Mouse (Mus musculus): ENCODE data around the gene Hmgcl. TPM values are rescaled to one million over a fixed set of nuclear protein-coding genes. Genes with fewer than 3 reads are reported as not detected.
"Not testable (repeated sequence)": the region's sequence is repeated elsewhere in the genome, so short reads cannot be mapped to it uniquely, and the experiment has no call there.

The Hmgcl gene
- total RNA-seq, 2 experiments from 2014 or later, result 34.0 to 37.1 TPM

GRCm38 (mm10) chr4:135926195-135926808, 19.9 kb upstream of the Hmgcl start:
- DNase-seq (ENCODE audit: extremely low spot score in 1 of 2, low spot score in 1 of 2), result no peak

DNA sequence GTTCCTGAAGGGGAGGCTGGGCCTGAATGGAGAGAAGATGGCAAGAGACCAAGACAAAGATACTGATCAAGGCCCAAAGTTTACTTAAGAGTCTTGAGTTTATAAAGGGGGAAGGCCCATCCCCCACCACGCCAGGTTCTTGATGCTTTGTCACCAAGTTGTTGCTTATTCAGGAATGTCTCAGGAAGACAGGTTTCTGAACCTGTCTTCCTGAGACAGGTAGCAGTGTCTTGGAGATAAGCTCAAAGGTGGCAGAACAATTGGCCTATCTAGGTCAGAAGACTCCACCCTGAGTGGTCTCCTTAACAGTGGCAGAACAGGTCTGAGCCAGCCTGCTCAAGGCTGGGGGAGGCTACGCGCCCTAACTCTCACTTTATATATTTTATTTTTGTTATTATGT, 19.4 kb upstream of the Hmgcl start:
- DNase-seq (ENCODE audit: extremely low spot score in 1 of 2, low spot score in 1 of 2), result no peak

- no peak for DNase-seq (ENCODE audit: extremely low spot score in 1 of 2, low spot score in 1 of 2)
Observed at GRCm38 (mm10) chr4:135928376-135928775, 17.9 kb upstream of the Hmgcl start.

DNA sequence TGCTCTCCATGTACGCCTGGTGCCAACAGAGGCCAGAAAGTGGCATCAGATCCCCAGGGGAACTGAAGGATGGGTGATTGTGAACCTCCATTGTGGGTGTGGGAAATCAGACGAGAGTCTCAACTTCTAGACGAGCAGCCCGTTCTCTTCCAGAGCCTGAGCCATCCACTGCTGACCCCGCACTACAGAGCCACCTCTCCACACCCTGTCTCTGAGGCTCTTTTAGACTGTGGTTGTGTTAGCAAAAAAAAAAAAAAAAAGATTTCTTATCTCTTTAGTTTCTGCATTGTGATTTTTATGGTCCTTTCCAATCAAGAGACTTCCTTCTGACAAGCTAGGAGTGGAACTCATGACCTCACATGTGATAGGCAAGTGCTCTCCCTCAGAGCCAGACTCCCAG, 16.8 kb upstream of the Hmgcl start:
- DNase-seq (ENCODE audit: extremely low spot score in 1 of 2, low spot score in 1 of 2), result no peak

DNA sequence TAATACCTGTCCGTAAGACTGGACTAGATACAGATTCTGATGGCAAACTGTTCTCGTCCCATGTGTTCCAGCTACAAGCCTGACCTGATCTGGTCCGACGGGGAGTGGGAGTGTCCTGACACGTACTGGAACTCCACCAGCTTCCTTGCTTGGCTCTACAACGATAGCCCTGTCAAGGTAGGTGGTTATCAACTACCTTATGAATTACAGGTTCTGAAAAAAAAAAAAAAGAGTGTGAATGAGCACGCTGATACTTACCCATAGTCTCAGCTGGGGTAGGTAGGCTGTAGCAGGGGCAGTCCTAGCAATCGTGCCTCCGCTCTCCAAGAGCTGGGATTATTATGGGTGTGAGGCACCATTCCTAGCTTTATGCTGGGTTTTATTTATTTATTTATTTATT, 16.4 kb upstream of the Hmgcl start:
- DNase-seq (ENCODE audit: extremely low spot score in 1 of 2, low spot score in 1 of 2), result no peak

DNA sequence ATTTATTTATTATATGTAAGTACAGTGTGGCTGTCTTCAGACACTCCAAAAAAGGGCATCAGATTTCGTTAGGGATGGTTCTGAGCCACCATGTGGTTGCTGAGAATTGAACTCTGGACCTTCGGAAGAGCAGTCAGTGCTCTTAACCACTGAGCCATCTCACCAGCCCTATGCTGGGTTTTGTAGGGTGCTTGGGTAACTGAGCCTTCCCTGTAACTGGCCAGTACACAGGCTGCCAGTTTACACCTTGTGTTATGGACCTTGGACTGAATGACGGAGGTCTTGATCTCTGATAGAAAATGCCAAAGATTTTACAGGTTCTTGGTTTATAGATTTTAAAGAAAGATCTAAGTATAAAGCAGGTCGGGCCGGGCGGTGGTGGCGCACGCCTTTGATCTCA, 16.0 kb upstream of the Hmgcl start:
- no peak for DNase-seq (ENCODE audit: extremely low spot score in 1 of 2, low spot score in 1 of 2)

DNA sequence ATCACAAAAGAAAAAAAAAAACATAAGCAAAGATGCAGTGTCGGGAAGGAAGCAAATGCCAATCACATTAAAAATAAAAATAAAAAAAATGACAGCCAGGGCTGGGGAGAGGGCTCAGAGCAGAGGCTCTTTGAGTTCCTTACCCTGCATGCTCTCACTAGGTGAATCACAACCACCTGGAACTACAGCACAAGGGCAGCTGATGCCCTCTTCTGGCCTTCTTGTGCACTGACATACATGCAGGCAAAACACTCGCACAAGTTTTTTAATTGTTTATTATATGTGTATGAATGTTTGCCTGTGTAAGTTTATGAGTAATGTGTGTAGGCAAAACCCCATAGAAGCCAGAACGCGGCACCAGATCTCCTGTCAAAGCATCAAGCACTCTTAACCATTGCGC, 14.4 kb upstream of the Hmgcl start:
- no peak for DNase-seq (ENCODE audit: extremely low spot score in 1 of 2, low spot score in 1 of 2)

- no peak for DNase-seq (ENCODE audit: extremely low spot score in 1 of 2, low spot score in 1 of 2)
Observed at GRCm38 (mm10) chr4:135934708-135935500, 11.3 kb upstream of the Hmgcl start.

GRCm38 (mm10) chr4:135935502-135935901, 10.7 kb upstream of the Hmgcl start:
- DNase-seq (ENCODE audit: extremely low spot score in 1 of 2, low spot score in 1 of 2), result no peak

- DNase-seq (ENCODE audit: extremely low spot score in 1 of 2, low spot score in 1 of 2), result no peak
Observed at GRCm38 (mm10) chr4:135938858-135939257, 7.4 kb upstream of the Hmgcl start.

- DNase-seq (ENCODE audit: extremely low spot score in 1 of 2, low spot score in 1 of 2), result not testable (repeated sequence)
Observed at GRCm38 (mm10) chr4:135941026-135941425, 5.2 kb upstream of the Hmgcl start.

GRCm38 (mm10) chr4:135942193-135942592, 4.1 kb upstream of the Hmgcl start:
- no peak for DNase-seq (ENCODE audit: extremely low spot score in 1 of 2, low spot score in 1 of 2)

DNA sequence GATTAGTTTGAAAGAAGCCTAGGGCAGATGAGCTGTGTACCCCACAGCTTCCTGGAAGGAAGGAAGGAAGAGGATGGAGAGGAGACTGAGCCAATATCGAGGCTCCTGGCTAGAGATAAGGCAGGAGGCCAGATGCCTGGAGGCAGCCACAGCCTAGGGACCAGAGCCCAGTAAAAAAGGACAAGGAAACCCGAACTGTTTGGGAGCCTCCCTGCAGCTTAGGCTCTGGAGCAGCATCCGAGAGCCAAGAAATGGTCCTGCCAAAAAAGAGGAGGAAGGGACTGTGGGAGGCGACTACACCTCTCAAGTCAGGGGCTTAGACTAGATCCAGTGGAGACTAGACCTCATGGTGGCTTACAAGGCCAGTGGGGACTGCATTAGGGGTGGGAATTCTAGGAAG, 2.9 kb upstream of the Hmgcl start:
- no peak for DNase-seq (ENCODE audit: extremely low spot score in 1 of 2, low spot score in 1 of 2)

DNA sequence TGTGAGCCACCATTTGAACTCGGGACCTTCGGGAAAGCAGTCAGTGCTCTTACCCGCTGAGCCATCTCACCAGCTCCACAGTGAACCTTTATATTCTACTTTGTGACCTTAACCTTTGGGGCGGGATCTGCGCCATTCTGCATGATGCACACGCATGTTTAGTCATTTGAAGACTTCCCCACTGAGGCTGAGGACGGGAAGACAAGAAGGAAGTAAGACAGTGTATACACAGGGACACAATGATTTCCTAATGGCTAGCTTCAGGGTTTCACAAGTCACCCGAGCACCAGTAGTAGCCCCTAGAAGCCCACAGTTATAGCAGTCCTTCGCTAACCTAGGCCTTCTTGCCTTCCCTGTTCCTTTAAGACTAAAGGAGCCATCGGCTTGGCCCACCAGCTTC, 542 bp upstream of the Hmgcl start:
- no peak for DNase-seq (ENCODE audit: extremely low spot score in 1 of 2, low spot score in 1 of 2)

DNA sequence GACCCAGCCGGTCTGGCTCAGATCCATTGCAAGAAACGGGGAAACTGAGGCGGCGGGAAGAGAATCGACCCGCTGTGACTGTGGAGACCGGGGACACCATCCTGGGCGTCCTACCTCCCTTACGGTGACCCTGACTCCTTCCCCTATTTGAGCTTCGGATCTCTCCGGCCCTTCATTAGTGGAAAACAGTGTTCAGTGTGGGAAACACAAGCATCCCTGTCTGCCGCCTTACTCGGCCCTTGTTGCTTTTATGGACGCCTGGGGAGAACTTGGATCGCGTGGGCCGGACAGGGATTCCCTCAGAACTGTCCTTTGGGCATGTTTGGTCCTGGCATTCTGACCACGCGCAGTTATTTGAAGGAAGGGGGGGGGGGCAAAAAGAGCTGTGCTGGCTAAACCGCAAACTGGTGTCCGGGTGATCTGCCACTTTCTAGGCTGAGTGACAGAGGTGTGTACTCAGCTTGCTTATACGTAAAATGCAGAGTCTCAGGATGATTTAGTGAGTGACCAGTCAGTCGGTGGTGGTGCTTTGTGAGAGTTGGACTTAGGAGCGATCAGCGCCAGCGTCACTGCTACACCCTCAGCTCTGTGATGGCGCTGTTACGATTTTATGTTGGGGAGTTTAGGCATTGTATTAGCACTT, 532 bp downstream of the Hmgcl start:
- DNase-seq (ENCODE audit: extremely low spot score in 1 of 2, low spot score in 1 of 2), result peak in 1 of 2 experiments; percentile 20

DNA sequence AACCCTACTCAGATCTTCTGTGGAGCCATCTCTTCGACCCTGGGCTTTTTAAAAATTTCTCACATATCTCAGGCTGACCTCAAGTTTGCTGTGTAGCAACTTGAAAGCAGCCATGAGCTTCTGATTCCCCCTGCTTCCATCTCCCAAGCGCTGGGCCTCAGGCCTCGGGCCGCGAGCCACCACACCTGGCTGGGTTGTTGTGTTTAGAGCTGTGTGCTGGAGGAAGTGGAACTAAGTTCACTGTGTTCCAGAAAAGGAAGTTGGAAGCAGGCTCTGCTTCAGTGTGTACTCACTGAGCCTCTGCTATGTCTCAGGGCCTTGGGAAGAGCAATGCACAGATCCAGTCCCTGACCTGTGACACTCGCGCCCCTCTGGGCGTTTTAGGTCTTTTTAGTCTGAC, 1.9 kb downstream of the Hmgcl start:
- no peak for DNase-seq (ENCODE audit: extremely low spot score in 1 of 2, low spot score in 1 of 2)

DNA sequence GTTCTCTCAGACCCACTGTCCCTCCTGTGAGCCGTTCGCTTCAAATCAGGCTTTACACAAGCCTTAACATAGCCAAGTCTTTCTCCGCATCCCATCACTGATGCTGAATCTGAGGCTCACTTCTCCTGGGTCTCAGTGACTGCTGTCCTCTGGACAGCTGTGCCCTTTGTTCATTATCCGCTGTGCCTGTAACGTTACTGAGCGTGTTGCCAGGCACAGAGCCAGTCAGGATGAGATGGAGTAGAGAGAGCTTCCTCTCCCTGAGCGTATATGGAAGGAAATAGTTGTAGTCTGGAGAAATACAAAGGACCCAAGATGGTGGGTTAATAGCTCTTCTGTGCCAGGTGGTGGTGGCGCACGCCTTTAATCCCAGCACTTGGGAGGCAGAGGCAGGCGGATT, 3.2 kb downstream of the Hmgcl start:
- no peak for DNase-seq (ENCODE audit: extremely low spot score in 1 of 2, low spot score in 1 of 2)

DNA sequence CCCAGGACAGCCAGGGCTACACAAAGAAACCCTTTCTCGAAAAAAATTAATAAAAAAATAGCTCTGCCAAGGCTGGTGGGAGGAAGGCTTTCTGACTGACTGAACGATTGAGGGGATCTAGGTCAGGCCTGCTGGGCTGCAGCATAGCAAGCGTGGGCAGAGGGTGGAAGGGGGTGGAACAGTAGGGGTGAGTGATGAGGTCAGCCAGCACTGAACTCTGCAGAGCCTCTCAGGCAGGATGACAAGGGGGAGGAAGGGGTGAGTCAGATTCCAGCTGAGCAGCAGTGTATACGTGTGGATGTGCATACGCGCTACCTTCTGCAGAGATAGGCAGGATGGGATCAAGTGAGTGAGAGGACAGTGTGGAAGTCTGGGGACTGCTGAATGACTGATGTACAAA, 3.7 kb downstream of the Hmgcl start:
- DNase-seq (ENCODE audit: extremely low spot score in 1 of 2, low spot score in 1 of 2), result no peak

- no peak for DNase-seq (ENCODE audit: extremely low spot score in 1 of 2, low spot score in 1 of 2)
Observed at GRCm38 (mm10) chr4:135950365-135950764, 4.1 kb downstream of the Hmgcl start.

DNA sequence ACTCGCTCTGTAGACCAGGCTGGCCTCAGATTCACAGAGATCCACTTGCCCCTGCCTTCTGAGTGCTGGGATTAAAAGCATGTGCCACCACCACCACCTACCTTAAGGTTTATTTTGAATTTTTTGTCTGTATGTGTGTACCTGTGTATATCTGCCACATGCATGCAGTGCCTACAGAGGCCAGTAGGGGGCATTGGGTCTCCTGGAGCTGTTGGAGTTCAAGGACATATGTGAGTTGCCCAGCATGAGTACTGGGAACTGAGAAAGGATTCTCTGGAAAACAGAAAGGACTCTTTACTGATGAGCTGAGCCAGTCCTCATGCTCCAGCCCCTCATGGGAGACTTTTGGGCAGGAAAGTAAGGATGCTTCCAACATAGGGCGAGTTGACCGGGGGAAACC, 5.3 kb downstream of the Hmgcl start:
- no peak for DNase-seq (ENCODE audit: extremely low spot score in 1 of 2, low spot score in 1 of 2)

- DNase-seq (ENCODE audit: extremely low spot score in 1 of 2, low spot score in 1 of 2), result no peak
Observed at GRCm38 (mm10) chr4:135953179-135953578, 6.9 kb downstream of the Hmgcl start.

- peak; percentile 65 to 95 for DNase-seq (ENCODE audit: extremely low spot score in 1 of 2, low spot score in 1 of 2)
Observed at GRCm38 (mm10) chr4:135954241-135954640, 8.0 kb downstream of the Hmgcl start.

Measured in layer of hippocampus, postnatal 25 days (tissue).